Mouse (Mus musculus) heart, embryonic 14.5 days (tissue): ENCODE measurements around the gene Syne2. TPM values are rescaled to one million over a fixed set of nuclear protein-coding genes. Genes with fewer than 3 reads are reported as not detected.

Experiments
- ATAC-seq: fragments of 200-750 bp; cut with Nextera tagmentation; 2 replicates; pipeline ENCODE4 v1.8.0; 2017; ENCODE audit warnings: low read depth, moderate TSS enrichment; ENCODE audit not compliant: insufficient number of reproducible peaks, insufficient read depth, low FRiP score
- H3K27ac ChIP-seq, 2 experiments: fragments of 200-500 bp in 1 of 2; fragments of 300-500 bp in 1 of 2; sonication (generic) in 1 of 2; replicated peaks in 1 of 2; 2 replicates each; pipeline ENCODE4 v1.5.1; 2012 to 2014; ENCODE audit warnings: low read depth in 2 of 2, low read length in 2 of 2, control low read depth in 1 of 2, mild to moderate bottlenecking in 1 of 2, mixed read lengths in 1 of 2; ENCODE audit not compliant: control insufficient read depth in 1 of 2, insufficient read depth in 1 of 2
- H3K27me3 ChIP-seq: fragments of 300-500 bp; sonication (generic); 2 replicates; pipeline ENCODE4 v1.6.1; 2014; ENCODE audit warnings: mild to moderate bottlenecking, low read length, control low read depth; ENCODE audit not compliant: control insufficient read depth, insufficient read depth
- H3K36me3 ChIP-seq: fragments of 300-500 bp; sonication (generic); 2 replicates; pipeline ENCODE4 v1.6.1; 2014; ENCODE audit warnings: mild to moderate bottlenecking, control low read depth, low read length, mixed read lengths; ENCODE audit not compliant: control insufficient read depth, insufficient read depth
- H3K4me1 ChIP-seq, 2 experiments: fragments of 200-500 bp in 1 of 2; fragments of 300-500 bp in 1 of 2; sonication (generic) in 1 of 2; 2 replicates each; pipeline ENCODE4 v1.6.1; 2012 to 2014; ENCODE audit warnings: low read length in 2 of 2, control low read depth in 1 of 2, mixed read lengths in 1 of 2; ENCODE audit not compliant: control insufficient read depth in 2 of 2, insufficient read depth in 2 of 2
- H3K4me2 ChIP-seq: fragments of 300-500 bp; sonication (generic); 2 replicates; pipeline ENCODE4 v1.6.1; 2014; ENCODE audit warnings: mild to moderate bottlenecking, low read length
- H3K4me3 ChIP-seq, 2 experiments: fragments of 200-500 bp in 1 of 2; fragments of 300-500 bp in 1 of 2; sonication (generic) in 1 of 2; 2 replicates each; pipeline ENCODE4 v1.5.1; 2012 to 2014; ENCODE audit warnings: low read length in 2 of 2, mild to moderate bottlenecking in 2 of 2, control low read depth in 1 of 2, low read depth in 1 of 2, moderate library complexity in 1 of 2; ENCODE audit not compliant: control insufficient read depth in 1 of 2, insufficient read depth in 1 of 2
- H3K9ac ChIP-seq: fragments of 300-500 bp; sonication (generic); 2 replicates; pipeline ENCODE4 v1.6.1; 2014; ENCODE audit warnings: mild to moderate bottlenecking, low read length
- H3K9me3 ChIP-seq: fragments of 300-500 bp; sonication (generic); 2 replicates; pipeline ENCODE4 v1.6.1; 2016; ENCODE audit warnings: low read length, control low read depth; ENCODE audit not compliant: control insufficient read depth
- WGBS: fragments of 180-500 bp; shearing (Covaris S2); extraction: QIAGEN DNeasy Blood & Tissue Kit; methylation state at CpG from one replicate; pipeline ENCODE4 v1.1.7; 2014; 5-methylcytosine and 5-hydroxymethylcytosine counted together
- polyA plus RNA-seq: library from polyadenylated mRNA; unstranded; fragments of >200 nt; fragmentation: Nextera tagmentation; extraction: Ambion mirVana; gene quantifications from 2 replicates; pipeline ENCODE4 v1.2.1, GENCODE M21; 2014

The Syne2 gene
- polyA plus RNA-seq, 1 experiment from 2014 or later, result 55.9 TPM

- ATAC-seq, result peak; percentile 64
- Histone ChIP-seq H3K4me3 (peak overlapping the region; percentile 75 to 95), H3K4me1 (peaks cover 10 to 38% of the 10 kb centered on the region in 2 experiments), H3K36me3 (no peaks in the 10 kb centered on the region), H3K9ac (peak overlapping the region; percentile 95), H3K27ac (peak overlapping the region; percentile 67 to 88), H3K27me3 (no peaks in the 10 kb centered on the region; the same call in 1 of the 2 replicates), H3K9me3 (no peaks in the 10 kb centered on the region), H3K4me2 (peak overlapping the region; percentile 90)
- WGBS, result under 1% methylated on average over 86 of the region's 93 CpGs
Measured at GRCm38 (mm10) chr12:75818453-75819434, 810 bp downstream of the Syne2 start.

- H3K27ac ChIP-seq, result peak overlapping the region; percentile 27 to 88; a peak in 2 of 4 replicates
- peaks cover 10 to 45% of the 10 kb centered on the region in 2 experiments for H3K4me1 ChIP-seq
- peak overlapping the region; percentile 95 for H3K9ac ChIP-seq
- H3K27me3 ChIP-seq, result no peaks in the 10 kb centered on the region; the same call in 1 of the 2 replicates
- no peaks in the 10 kb centered on the region for H3K9me3 ChIP-seq
- peak overlapping the region; percentile 90 for H3K4me2 ChIP-seq
- peak overlapping the region; percentile 75 to 95 for H3K4me3 ChIP-seq
- H3K36me3 ChIP-seq, result no peaks in the 10 kb centered on the region
- ATAC-seq, result no peak
- 14% methylated on average over 11 of the region's 11 CpGs for WGBS
Measured at GRCm38 (mm10) chr12:75819481-75819880, 1.5 kb downstream of the Syne2 start.

- H3K4me2 ChIP-seq, result peak overlapping the region; percentile 90; the same call in 1 of the 2 replicates
- peaks cover 10 to 49% of the 10 kb centered on the region in 2 experiments for H3K4me1 ChIP-seq
- H3K36me3 ChIP-seq, result no peaks in the 10 kb centered on the region
- H3K9ac ChIP-seq, result no peak overlapping the region
- H3K4me3 ChIP-seq, result no peak overlapping the region
- H3K27ac ChIP-seq, result no peak overlapping the region
- no peaks in the 10 kb centered on the region for H3K9me3 ChIP-seq
- 75% methylated on average over 7 of the region's 7 CpGs for WGBS
- no peaks in the 10 kb centered on the region; the same call in 1 of the 2 replicates for H3K27me3 ChIP-seq
- no peak for ATAC-seq
Measured at GRCm38 (mm10) chr12:75820216-75820615, 2.3 kb downstream of the Syne2 start.

- H3K9me3 ChIP-seq, result no peaks in the 10 kb centered on the region
- H3K4me1 ChIP-seq, result peaks cover 10 to 53% of the 10 kb centered on the region in 2 experiments
- H3K4me3 ChIP-seq, result no peak overlapping the region
- 28% methylated on average over 6 of the region's 6 CpGs for WGBS
- no peak for ATAC-seq
- H3K27ac ChIP-seq, result no peak overlapping the region
- no peak overlapping the region for H3K9ac ChIP-seq
- H3K4me2 ChIP-seq, result no peak overlapping the region
- H3K36me3 ChIP-seq, result no peaks in the 10 kb centered on the region
- no peaks in the 10 kb centered on the region for H3K27me3 ChIP-seq
Measured at GRCm38 (mm10) chr12:75822122-75822521, 4.2 kb downstream of the Syne2 start.

DNA sequence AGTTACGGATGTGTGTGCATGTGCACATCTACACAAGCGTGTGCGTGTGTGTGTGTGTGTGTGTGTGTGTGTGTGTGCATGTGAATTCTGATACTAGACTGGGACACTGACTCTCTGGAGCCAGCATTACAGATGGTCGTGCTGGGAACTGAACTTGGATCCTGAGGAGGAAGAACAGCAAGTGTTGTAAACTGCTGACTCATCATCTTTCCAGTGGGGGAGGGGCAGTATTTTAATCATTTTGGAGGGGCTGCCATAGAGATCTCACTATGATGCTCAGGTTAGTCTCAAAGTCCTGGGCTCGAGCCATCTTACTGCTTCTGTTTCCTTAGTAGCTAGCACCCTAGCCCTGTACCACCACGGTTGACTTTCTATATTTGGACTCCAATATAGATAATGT lies 5.5 kb downstream of the Syne2 start:
- Histone ChIP-seq H3K4me3 (no peak overlapping the region), H3K4me1 (peaks cover 21 to 58% of the 10 kb centered on the region in 2 experiments), H3K27ac (no peak overlapping the region), H3K27me3 (no peaks in the 10 kb centered on the region), H3K9ac (no peak overlapping the region), H3K36me3 (no peaks in the 10 kb centered on the region), H3K9me3 (no peaks in the 10 kb centered on the region), H3K4me2 (0 out of 2 replicates have a peak overlapping the region, but pooled peaks have one; percentile 9)
- WGBS, result 58% methylated on average over 6 of the region's 6 CpGs
- no peak for ATAC-seq

- Histone ChIP-seq H3K36me3 (no peaks in the 10 kb centered on the region), H3K4me3 (no peak overlapping the region), H3K27me3 (no peaks in the 10 kb centered on the region), H3K9ac (no peak overlapping the region), H3K4me2 (no peak overlapping the region), H3K27ac (no peak overlapping the region), H3K9me3 (no peaks in the 10 kb centered on the region), H3K4me1 (peaks cover 17 to 47% of the 10 kb centered on the region in 2 experiments)
- 87% methylated on average over 7 of the region's 7 CpGs for WGBS
- no peak for ATAC-seq
Measured at GRCm38 (mm10) chr12:75825458-75825857, 7.5 kb downstream of the Syne2 start.

DNA sequence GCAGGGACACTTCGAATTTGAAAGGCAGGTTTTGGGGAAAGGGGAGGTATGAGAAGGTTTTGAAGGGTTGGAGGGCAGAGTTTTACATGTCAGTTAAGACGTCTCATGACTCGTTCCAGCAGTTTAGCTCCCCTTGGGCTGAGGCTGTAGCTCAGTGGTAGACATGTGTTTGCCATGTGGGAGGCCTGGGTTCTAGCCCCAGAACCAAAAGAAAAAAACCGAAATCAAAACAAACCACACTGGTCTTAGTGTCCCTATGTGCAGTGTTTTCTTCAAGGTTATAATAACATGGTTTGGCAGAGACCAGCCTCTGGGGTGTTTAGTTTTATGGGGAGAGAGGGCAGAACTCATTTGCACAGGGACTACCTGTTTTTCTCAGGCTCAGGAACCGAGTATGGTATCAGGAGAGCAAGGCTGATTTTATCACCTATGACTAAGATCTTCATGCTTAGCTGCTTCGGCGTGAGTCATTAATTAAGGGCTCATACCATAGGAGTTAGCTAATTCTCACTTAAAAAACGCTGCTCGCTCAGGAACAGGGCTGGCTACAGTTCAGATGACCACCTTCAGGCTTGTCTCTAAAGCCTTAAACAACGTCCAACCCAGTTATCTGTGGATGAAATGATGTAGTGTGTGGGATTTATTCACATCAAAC lies 8.9 kb downstream of the Syne2 start:
- no peak overlapping the region for H3K27ac ChIP-seq
- H3K4me2 ChIP-seq, result peak overlapping the region; percentile 2; the same call in 1 of the 2 replicates
- H3K9me3 ChIP-seq, result no peaks in the 10 kb centered on the region
- H3K9ac ChIP-seq, result peak overlapping the region; percentile 34; the same call in 1 of the 2 replicates
- peaks cover 16 to 45% of the 10 kb centered on the region in 2 experiments for H3K4me1 ChIP-seq
- H3K36me3 ChIP-seq, result no peaks in the 10 kb centered on the region
- no peak for ATAC-seq
- H3K27me3 ChIP-seq, result no peaks in the 10 kb centered on the region
- no peak overlapping the region for H3K4me3 ChIP-seq
- WGBS, result 40% methylated on average over 10 of the region's 10 CpGs
